Mouse (Mus musculus): ENCODE data around the gene Rara. TPM values are rescaled to one million over a fixed set of nuclear protein-coding genes. Genes with fewer than 3 reads are reported as not detected.
A peak's percentile ranks its signal among the peaks of the same experiment; 100 is the strongest.
"Not testable (repeated sequence)": the region's sequence is repeated elsewhere in the genome, so short reads cannot be mapped to it uniquely, and the experiment has no call there.

The Rara gene
- polyA plus RNA-seq, 1 experiment = 20.1 TPM

- TF ChIP-seq POLR2A (IDR thresholded peaks at IDR 0.05; ENCODE audit: control insufficient read depth, low read depth, low read length) (no peak), CTCF (IDR thresholded peaks at IDR 0.05; ENCODE audit: control insufficient read depth, insufficient read depth, insufficient replicate concordance, low read depth, low read length) (no peak)
- no peaks in the 10 kb centered on the region for H3K27me3 ChIP-seq (ENCODE audit: control insufficient read depth, insufficient read depth, low read length)
- H3K36me3 ChIP-seq (ENCODE audit: control insufficient read depth, insufficient read depth, low read length) = no peaks in the 10 kb centered on the region
- H3K4me3 ChIP-seq (ENCODE audit: control insufficient read depth, low read depth, low read length) = peak overlapping the region; percentile 66
- H3K4me1 ChIP-seq (ENCODE audit: control insufficient read depth, insufficient read depth, low read length) = peaks cover 29% of the 10 kb centered on the region
- H3K27ac ChIP-seq (ENCODE audit: control insufficient read depth, insufficient read depth, low read depth, low read length) = no peak overlapping the region
These were observed 53.8 kb downstream of the Rara start for GRCm38 (mm10) chr11:98981289-98981996.

DNA sequence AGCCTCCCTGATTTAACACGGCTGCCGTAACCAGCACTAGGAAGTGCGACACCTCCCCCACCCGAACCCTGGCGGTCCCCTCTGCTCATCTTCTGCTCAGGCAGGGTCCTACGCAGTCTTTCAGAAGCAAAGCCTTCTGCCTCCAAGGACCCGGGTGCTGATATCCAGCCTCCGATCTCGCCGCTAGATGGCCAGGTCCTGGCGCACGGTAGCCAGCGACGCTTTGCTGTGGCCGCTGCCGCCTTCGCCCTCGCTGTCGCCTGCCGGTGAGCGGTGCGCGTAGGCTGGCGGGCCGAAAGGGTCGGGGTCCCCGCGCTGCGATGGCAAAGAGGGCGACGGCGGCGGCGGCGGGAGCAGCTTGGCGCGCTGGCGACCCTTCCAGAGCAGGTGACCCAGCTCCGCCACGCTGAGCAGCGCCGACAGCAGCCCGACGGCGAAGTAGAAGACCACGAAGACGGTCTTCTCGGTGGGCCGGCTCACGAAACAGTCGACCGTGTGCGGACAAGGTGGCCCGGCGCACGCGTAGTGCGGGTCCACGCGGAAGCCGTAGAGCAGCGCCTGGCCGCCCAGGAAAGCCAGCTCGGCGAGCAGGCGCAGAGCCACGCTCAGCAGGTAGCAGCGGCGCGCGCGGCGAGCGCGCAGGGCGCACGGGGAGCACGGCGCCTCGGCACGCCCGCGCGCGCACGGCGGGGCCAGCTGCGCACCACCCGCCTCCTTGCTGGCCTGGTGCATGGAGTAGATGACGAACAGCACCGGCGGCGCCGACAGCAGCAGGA is 54.6 kb downstream of the Rara start:
- Histone ChIP-seq H3K27ac (ENCODE audit: control insufficient read depth, insufficient read depth, low read depth, low read length) (peak overlapping the region; percentile 3), H3K27me3 (ENCODE audit: control insufficient read depth, insufficient read depth, low read length) (no peaks in the 10 kb centered on the region), H3K4me3 (ENCODE audit: control insufficient read depth, low read depth, low read length) (peak overlapping the region; percentile 66), H3K36me3 (ENCODE audit: control insufficient read depth, insufficient read depth, low read length) (no peaks in the 10 kb centered on the region), H3K4me1 (ENCODE audit: control insufficient read depth, insufficient read depth, low read length) (peaks cover 29% of the 10 kb centered on the region)
- no peak; the same call in 1 of the 2 replicates for TF ChIP-seq CTCF (IDR thresholded peaks at IDR 0.05; ENCODE audit: control insufficient read depth, insufficient read depth, insufficient replicate concordance, low read depth, low read length)
- peak; percentile 58; the same call in 1 of the 2 replicates for TF ChIP-seq POLR2A (IDR thresholded peaks at IDR 0.05; ENCODE audit: control insufficient read depth, low read depth, low read length)

DNA sequence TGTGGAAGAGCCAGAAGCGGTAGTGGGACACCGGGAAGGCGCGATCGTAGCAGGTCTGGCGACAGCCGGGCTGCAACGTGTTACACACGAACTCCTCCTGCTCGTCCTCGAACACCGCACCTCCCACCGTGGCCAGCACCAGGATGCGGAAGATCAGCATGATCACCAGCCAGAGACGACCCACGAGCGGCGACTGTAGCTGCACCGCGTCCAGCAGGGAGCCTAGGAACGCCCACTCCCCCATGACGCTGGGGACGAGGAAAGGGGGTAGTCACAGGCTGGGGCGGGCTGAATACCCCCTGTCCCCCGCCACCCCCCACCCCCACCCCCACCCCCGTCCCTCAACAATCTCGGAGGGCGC is 55.1 kb downstream of the Rara start, which contains the start of gene Gjd3:
Gjd3 (minus strand) TSS at position 244 of the 361 bp plus-strand sequence.
- peak within 1 kb of the TSS; percentile 3 for H3K27ac ChIP-seq (ENCODE audit: control insufficient read depth, insufficient read depth, low read depth, low read length)
- H3K4me1 ChIP-seq (ENCODE audit: control insufficient read depth, insufficient read depth, low read length) = peaks cover 29% of the 10 kb centered on the region
- no peak for TF ChIP-seq POLR2A (IDR thresholded peaks at IDR 0.05; ENCODE audit: control insufficient read depth, low read depth, low read length)
- no peak for TF ChIP-seq CTCF (IDR thresholded peaks at IDR 0.05; ENCODE audit: control insufficient read depth, insufficient read depth, insufficient replicate concordance, low read depth, low read length)
- peak within 1 kb of the TSS; percentile 77 for H3K4me3 ChIP-seq (ENCODE audit: control insufficient read depth, low read depth, low read length)
- H3K36me3 ChIP-seq (ENCODE audit: control insufficient read depth, insufficient read depth, low read length) = no peaks in the 10 kb centered on the region
- H3K27me3 ChIP-seq (ENCODE audit: control insufficient read depth, insufficient read depth, low read length) = no peaks in the 10 kb centered on the region

GRCm38 (mm10) chr11:98983551-98983950 is 55.9 kb downstream of the Rara start:
- Histone ChIP-seq H3K27ac (ENCODE audit: control insufficient read depth, insufficient read depth, low read depth, low read length) (no peak overlapping the region), H3K36me3 (ENCODE audit: control insufficient read depth, insufficient read depth, low read length) (no peaks in the 10 kb centered on the region), H3K4me3 (ENCODE audit: control insufficient read depth, low read depth, low read length) (peak overlapping the region; percentile 77), H3K4me1 (ENCODE audit: control insufficient read depth, insufficient read depth, low read length) (peaks cover 29% of the 10 kb centered on the region), H3K27me3 (ENCODE audit: control insufficient read depth, insufficient read depth, low read length) (no peaks in the 10 kb centered on the region)
- no peak for TF ChIP-seq CTCF (IDR thresholded peaks at IDR 0.05; ENCODE audit: control insufficient read depth, insufficient read depth, insufficient replicate concordance, low read depth, low read length)
- no peak for TF ChIP-seq POLR2A (IDR thresholded peaks at IDR 0.05; ENCODE audit: control insufficient read depth, low read depth, low read length)

- Histone ChIP-seq H3K27ac (ENCODE audit: control insufficient read depth, insufficient read depth, low read depth, low read length) (no peak overlapping the region), H3K36me3 (ENCODE audit: control insufficient read depth, insufficient read depth, low read length) (no peaks in the 10 kb centered on the region), H3K4me1 (ENCODE audit: control insufficient read depth, insufficient read depth, low read length) (peaks cover 29% of the 10 kb centered on the region), H3K27me3 (ENCODE audit: control insufficient read depth, insufficient read depth, low read length) (no peaks in the 10 kb centered on the region), H3K4me3 (ENCODE audit: control insufficient read depth, low read depth, low read length) (peak overlapping the region; percentile 23)
- TF ChIP-seq CTCF (IDR thresholded peaks at IDR 0.05; ENCODE audit: control insufficient read depth, insufficient read depth, insufficient replicate concordance, low read depth, low read length) (no peak), POLR2A (IDR thresholded peaks at IDR 0.05; ENCODE audit: control insufficient read depth, low read depth, low read length) (no peak)
These were observed 57.9 kb downstream of the Rara start for GRCm38 (mm10) chr11:98985542-98985941.

GRCm38 (mm10) chr11:98988260-98988659 is 60.6 kb downstream of the Rara start:
- H3K36me3 ChIP-seq (ENCODE audit: control insufficient read depth, insufficient read depth, low read length); H3K4me3 ChIP-seq (ENCODE audit: control insufficient read depth, low read depth, low read length); H3K27me3 ChIP-seq (ENCODE audit: control insufficient read depth, insufficient read depth, low read length); H3K27ac ChIP-seq (ENCODE audit: control insufficient read depth, insufficient read depth, low read depth, low read length): not testable (repeated sequence)
- H3K4me1 ChIP-seq (ENCODE audit: control insufficient read depth, insufficient read depth, low read length) = peaks cover 19% of the 10 kb centered on the region

GRCm38 (mm10) chr11:98990866-98991265 is 63.2 kb downstream of the Rara start:
- no peak for TF ChIP-seq CTCF (IDR thresholded peaks at IDR 0.05; ENCODE audit: control insufficient read depth, insufficient read depth, insufficient replicate concordance, low read depth, low read length)
- TF ChIP-seq POLR2A (IDR thresholded peaks at IDR 0.05; ENCODE audit: control insufficient read depth, low read depth, low read length) = no peak
- no peaks in the 10 kb centered on the region; the same call in none of the 2 replicates for H3K36me3 ChIP-seq (ENCODE audit: control insufficient read depth, insufficient read depth, low read length)

More at GRCm38 (mm10) chr11:98990866-98991265, 63.2 kb downstream of the Rara start:
- no peaks in the 10 kb centered on the region for H3K27me3 ChIP-seq (ENCODE audit: control insufficient read depth, insufficient read depth, low read length)
- peaks cover 3% of the 10 kb centered on the region; the same call in 1 of the 2 replicates for H3K4me1 ChIP-seq (ENCODE audit: control insufficient read depth, insufficient read depth, low read length)
- H3K4me3 ChIP-seq (ENCODE audit: control insufficient read depth, low read depth, low read length) = no peak overlapping the region
- H3K27ac ChIP-seq (ENCODE audit: control insufficient read depth, insufficient read depth, low read depth, low read length) = no peak overlapping the region
